Mouse (Mus musculus) heart, postnatal 4 days (tissue): ENCODE measurements around the gene Ahcyl1. TPM values are rescaled to one million over a fixed set of nuclear protein-coding genes. Genes with fewer than 3 reads are reported as not detected.
A peak's percentile ranks its signal among the peaks of the same experiment; 100 is the strongest.
"Not testable (repeated sequence)": the region's sequence is repeated elsewhere in the genome, so short reads cannot be mapped to it uniquely, and the experiment has no call there.

Experiments
- DNase-seq: peaks from one replicate; pipeline ENCODE4 v3.0.0; 2021
- total RNA-seq, 2 experiments: library from RNA; stranded (reverse); gene quantifications; 2 replicates each; pipeline ENCODE4 v1.2.3; 2021

Gene Ahcyl1
- total RNA-seq, 2 experiments from 2014 or later = 92.0 to 95.7 TPM

GRCm38 (mm10) chr3:107655491-107655890 is 40.9 kb downstream of the Ahcyl1 start:
- DNase-seq = no peak

- DNase-seq = no peak
These were observed 41.5 kb downstream of the Ahcyl1 start for GRCm38 (mm10) chr3:107654861-107655260.

- DNase-seq = no peak
These were observed 43.4 kb downstream of the Ahcyl1 start for GRCm38 (mm10) chr3:107652968-107653367.

GRCm38 (mm10) chr3:107650276-107650675 is 46.1 kb downstream of the Ahcyl1 start:
- not testable (repeated sequence) for DNase-seq

GRCm38 (mm10) chr3:107646947-107647346 is 49.4 kb downstream of the Ahcyl1 start:
- peak; percentile 44 for DNase-seq

DNA sequence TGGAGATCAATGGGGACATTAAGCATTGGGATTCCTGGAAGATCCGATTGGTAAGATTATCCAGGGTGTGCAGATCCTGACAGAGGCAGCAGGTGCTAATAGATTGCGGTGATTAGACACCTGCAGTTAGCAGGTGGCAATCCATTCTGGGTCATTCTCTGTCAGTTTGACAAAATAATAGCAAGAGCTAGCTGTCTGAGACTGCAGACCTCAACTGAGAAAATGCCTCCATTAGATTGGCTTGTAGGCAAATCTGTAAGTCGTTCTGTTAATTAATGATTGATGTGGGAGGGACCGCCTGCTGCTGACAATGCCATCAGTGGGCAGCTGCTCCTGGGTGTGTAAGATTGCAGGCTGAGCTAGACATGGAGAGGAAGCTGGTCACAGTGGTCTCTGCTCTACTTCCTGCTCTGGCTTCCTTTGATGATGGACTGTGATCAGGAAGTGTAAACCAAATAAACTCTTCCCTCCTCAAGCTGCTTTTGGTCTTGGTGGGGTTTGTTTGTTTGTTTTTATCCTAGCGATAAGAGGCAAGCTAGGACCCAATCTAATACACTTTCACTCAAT is 58.7 kb downstream of the Ahcyl1 start:
- DNase-seq = no peak

DNA sequence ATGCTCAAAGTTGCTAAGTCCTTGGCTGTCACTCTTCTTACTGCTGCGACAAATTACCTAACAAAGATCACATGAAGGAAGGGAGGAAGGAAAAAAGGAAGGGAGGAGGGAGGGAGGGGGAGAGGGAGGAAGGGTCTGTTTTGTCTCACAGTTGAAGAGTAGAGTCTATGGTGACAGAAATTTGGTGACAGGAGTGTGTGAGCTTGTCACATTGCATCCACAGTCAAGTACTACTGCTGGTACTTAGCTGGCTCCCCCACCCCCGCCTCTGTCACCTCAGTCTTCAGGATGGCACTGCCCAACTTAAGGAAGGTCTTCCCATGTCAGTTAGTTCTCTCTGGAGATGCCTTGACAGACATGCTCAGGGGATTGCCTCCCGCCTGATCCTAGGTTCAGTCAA is 60.1 kb downstream of the Ahcyl1 start:
- no peak for DNase-seq

DNA sequence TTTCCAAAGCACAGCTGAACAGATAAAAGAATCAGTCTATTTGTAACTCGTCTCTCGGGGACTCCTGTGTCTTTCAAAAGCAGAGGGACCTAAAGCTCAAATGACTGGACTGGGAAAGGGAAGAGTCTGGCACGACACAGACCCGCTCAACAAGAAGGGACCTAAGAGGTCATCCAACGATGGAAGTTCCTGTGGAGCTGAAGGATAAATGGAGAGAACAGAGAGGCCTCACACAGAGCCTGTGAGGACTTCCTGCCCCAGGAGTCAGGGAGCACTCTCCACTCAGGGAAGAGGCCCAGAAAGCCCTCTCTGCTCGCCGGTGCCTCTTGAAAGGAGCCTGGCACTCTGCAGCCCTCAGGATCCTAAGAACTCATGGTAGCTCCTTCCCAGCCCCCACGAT is 60.5 kb downstream of the Ahcyl1 start:
- DNase-seq = no peak

DNA sequence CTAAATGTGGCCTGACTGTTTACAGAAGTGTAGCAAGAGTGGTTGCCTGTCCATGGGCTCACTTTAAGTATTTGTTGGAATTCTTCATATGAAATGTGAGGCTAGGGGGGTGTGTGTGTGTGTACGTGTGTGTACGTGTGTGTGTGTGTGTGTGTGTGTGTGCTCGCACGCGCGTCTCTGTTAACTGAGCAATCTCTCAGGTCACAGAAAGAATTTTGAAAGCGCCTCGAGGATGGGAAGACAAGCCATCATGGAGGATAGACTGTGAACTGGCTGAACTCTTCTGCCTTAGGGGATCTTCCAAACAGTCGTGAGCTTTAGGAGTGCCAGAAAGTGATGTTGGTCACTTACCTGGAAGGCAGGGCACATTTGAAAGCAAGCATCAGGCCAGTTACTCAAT is 62.5 kb downstream of the Ahcyl1 start:
- no peak for DNase-seq

DNA sequence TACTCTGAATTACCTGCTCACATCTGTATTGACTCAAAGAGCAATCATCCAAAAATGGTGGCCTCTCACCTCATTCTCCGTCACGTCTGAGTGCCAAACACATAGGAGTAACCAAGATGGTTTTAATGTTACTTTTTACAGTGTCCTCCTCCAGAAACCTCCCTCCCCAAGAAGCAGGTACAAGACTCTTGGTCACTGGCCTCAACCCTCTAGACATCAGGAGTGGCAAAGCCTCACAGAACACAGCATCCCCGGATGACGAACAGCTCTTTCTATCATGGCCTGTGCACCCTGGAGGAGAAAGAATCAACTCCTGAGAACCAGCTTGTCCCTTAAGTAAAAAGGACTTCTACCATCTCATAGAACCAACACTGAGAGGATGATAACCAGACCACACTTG is 63.6 kb downstream of the Ahcyl1 start:
- no peak for DNase-seq

- peak; percentile 95 for DNase-seq
These were observed 64.8 kb downstream of the Ahcyl1 start, which contains the start of gene Strip1 for GRCm38 (mm10) chr3:107631523-107631958. Gene Strip1 (minus strand): TSS chr3:107631694.

- peak; percentile 60 for DNase-seq
These were observed 65.5 kb downstream of the Ahcyl1 start, which contains the start of gene Gm10961 for GRCm38 (mm10) chr3:107630682-107631522. Gene Gm10961 (plus strand): TSS chr3:107631322.

DNA sequence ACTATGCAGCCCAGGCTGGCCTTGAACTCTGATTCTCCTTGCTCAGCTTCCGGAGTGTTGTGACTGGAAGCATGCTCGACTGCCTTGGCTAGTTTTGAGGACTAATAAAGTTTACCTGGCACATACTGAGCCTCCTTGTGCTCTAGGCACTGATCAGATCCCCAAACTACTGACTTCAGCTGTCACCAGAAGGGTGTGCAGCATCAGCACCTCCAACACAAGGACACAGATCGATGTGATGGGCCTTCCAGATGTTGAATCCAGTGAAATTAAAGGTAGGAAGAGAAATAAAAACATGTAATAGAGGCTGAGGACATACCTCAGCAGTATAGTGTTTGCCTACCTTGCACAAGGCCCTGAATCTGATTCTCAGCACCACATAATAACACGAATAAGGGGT is 66.9 kb downstream of the Ahcyl1 start:
- DNase-seq = no peak

DNA sequence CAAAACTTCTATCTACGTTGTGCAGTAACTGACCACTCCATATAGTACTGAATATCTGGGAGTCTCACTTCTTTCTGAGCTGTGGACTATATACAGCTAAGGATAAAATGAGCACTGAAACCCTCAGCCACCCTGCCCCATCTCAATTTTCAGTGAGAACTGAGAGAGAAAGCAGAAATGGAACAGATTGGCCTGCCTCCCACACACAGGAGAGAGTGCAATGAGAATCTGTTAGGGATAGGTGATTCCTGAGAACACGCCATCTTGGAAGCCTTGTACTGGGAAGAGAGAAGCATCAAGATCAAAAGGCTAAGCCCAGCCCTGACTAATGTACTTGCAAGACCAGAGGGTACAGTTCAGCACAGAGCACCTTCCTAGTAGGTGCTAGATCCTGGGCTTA is 67.8 kb downstream of the Ahcyl1 start:
- DNase-seq = no peak

GRCm38 (mm10) chr3:107627641-107628040 is 68.7 kb downstream of the Ahcyl1 start:
- no peak for DNase-seq

DNA sequence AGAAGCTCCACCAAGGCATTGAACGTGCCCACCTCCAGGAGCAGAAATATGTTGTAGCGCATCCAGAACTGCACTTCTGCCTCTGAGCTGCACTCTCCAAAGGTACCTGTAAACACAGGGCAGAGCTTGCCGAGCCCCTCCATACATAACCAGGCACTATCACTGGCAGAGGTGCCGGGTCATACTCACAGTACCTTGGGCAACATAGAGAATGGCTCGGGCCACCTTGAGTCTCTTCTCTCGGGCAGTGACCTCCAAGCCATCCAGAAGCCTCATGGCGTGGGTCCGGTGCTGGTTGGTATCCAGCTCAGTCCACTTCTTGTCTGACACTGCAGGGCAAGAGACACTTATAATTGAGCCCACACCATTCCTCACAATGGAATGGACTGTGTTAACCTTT is 69.6 kb downstream of the Ahcyl1 start:
- no peak for DNase-seq

- peak; percentile 2 for DNase-seq
These were observed 70.8 kb downstream of the Ahcyl1 start for GRCm38 (mm10) chr3:107625536-107625935.

GRCm38 (mm10) chr3:107624424-107624823 is 71.9 kb downstream of the Ahcyl1 start:
- DNase-seq = peak; percentile 2

DNA sequence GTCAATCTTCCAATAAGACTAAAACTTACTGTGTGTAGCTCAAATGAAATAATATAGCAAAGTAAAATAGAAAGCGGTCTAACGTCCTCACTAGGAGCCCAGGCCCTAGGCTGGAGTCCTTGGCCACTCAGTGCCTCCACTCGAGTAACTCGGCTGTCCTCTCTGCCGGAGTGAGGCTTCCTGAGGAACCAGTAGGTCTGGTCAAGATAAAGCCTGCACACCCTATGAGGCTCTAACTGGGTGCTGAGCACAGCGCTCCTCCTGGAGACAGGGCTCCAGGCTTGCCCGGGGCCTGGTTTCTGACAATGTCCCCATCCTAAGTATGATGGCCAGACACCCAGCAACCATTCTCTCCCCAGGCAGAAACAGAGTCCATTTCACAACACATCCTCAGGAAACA is 73.8 kb downstream of the Ahcyl1 start:
- no peak for DNase-seq

- peak; percentile 3 for DNase-seq
These were observed 74.9 kb downstream of the Ahcyl1 start for GRCm38 (mm10) chr3:107621286-107622075.

DNA sequence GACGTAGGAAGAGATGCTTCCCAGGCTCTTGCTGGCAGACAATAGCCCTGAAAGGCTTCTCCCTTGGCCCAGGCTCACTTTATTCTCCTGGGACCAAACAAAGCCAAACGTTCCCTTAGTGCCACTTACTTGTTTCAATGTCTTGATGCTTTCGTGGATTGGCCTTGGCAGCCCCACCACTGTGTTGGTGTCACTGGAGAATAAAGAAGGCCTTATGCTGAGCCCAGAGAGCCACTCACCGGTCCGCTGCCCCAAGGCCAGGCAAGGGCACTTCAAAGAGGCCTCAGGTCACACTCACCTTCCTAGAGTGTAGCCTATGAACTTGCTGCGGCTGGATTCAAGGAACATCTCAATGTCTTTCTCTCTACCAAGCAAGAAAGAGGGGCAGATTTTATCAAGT is 76.4 kb downstream of the Ahcyl1 start:
- DNase-seq = peak; percentile 3

DNA sequence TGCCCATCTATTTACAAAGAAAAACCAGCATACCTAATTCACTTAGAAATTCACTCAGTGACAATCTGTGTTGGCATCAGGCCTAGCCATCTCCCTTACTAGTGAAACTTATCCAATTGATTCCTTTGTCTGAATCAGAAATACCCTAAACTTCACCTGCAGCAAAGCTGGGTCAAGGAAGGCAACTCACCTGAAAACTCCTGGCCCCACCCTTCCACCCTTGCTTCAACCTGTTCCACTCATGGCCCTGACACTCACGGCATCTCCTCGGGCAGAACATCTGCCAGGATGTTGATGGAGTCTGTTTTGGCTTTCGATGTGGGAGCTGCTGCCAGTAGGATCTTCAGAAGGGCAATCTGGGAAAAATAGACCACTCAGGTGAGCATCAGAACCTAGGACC is 78.6 kb downstream of the Ahcyl1 start:
- DNase-seq = no peak
